Mouse (Mus musculus) monocyte, adult 2 months (primary cell): ENCODE measurements at regions not wholly inside any gene's neighbourhood (a gene's known extent, or its start where the extent isn't known, plus 50 kb on each side); places are given as distances from the start of the nearest gene placed in this dataset.

Source experiments
- DNase-seq, 2 experiments: peaks; one replicate each; pipeline ENCODE4 v3.0.0; 2022; ENCODE audit warnings: low spot score in 2 of 2, low read depth in 1 of 2

- DNase-seq: no peak
These were observed 161.6 kb downstream of the Hibadh start for GRCm38 (mm10) chr6:52478624-52479023.

- DNase-seq: no peak
These were observed 161.0 kb downstream of the Hibadh start for GRCm38 (mm10) chr6:52479200-52479599.

GRCm38 (mm10) chr6:52481975-52482374 is 158.2 kb downstream of the Hibadh start:
- no peak for DNase-seq

- no peak for DNase-seq
These were observed 154.0 kb downstream of the Hibadh start for GRCm38 (mm10) chr6:52486146-52486545.

GRCm38 (mm10) chr6:52486655-52487054 is 153.5 kb downstream of the Hibadh start:
- no peak for DNase-seq

- DNase-seq: no peak
These were observed 152.3 kb downstream of the Hibadh start for GRCm38 (mm10) chr6:52487861-52488260.

- no peak for DNase-seq
These were observed 149.9 kb downstream of the Hibadh start for GRCm38 (mm10) chr6:52490264-52490775.

GRCm38 (mm10) chr6:52495301-52495700 is 144.9 kb downstream of the Hibadh start:
- no peak for DNase-seq

GRCm38 (mm10) chr6:52495855-52496254 is 144.3 kb downstream of the Hibadh start:
- DNase-seq: no peak
